Mouse (Mus musculus): ENCODE results near the gene Ppp2r5e.
"Not testable (repeated sequence)": the region's sequence is repeated elsewhere in the genome, so short reads cannot be mapped to it uniquely, and the experiment has no call there.

The Ppp2r5e gene

GRCm38 (mm10) chr12:75494643-75495042 is 101.4 kb downstream of the Ppp2r5e start:
- intact Hi-C loops (cut with DNase I) = no loop called here

GRCm38 (mm10) chr12:75492549-75493327 is 103.3 kb downstream of the Ppp2r5e start:
- intact Hi-C loops (cut with DNase I) = no loop called here

- intact Hi-C loops (cut with DNase I) = not testable (repeated sequence)
These were observed 103.9 kb downstream of the Ppp2r5e start for GRCm38 (mm10) chr12:75492148-75492547.

GRCm38 (mm10) chr12:75487500-75487899 is 108.5 kb downstream of the Ppp2r5e start:
- intact Hi-C loops (cut with DNase I) = no loop called here

- intact Hi-C loops (cut with DNase I) = no loop called here
These were observed 109.3 kb downstream of the Ppp2r5e start for GRCm38 (mm10) chr12:75486568-75487286.

- intact Hi-C loops (cut with DNase I) = no loop called here
These were observed 113.3 kb downstream of the Ppp2r5e start for GRCm38 (mm10) chr12:75482781-75483180.

- intact Hi-C loops (cut with DNase I) = no loop called here
These were observed 114.0 kb downstream of the Ppp2r5e start for GRCm38 (mm10) chr12:75482015-75482414.

- intact Hi-C loops (cut with DNase I) = no loop called here
These were observed 116.0 kb downstream of the Ppp2r5e start for GRCm38 (mm10) chr12:75480031-75480430.

GRCm38 (mm10) chr12:75479375-75479898 is 116.6 kb downstream of the Ppp2r5e start:
- intact Hi-C loops (cut with DNase I) = no loop called here

- intact Hi-C loops (cut with DNase I) = no loop called here
These were observed 117.4 kb downstream of the Ppp2r5e start for GRCm38 (mm10) chr12:75478596-75478995.

GRCm38 (mm10) chr12:75478117-75478516 is 117.9 kb downstream of the Ppp2r5e start:
- intact Hi-C loops (cut with DNase I) = no loop called here

GRCm38 (mm10) chr12:75473021-75473420 is 123.0 kb downstream of the Ppp2r5e start:
- intact Hi-C loops (cut with DNase I) = no loop called here

- intact Hi-C loops (cut with DNase I) = no loop called here
These were observed 123.9 kb downstream of the Ppp2r5e start for GRCm38 (mm10) chr12:75472107-75472506.

GRCm38 (mm10) chr12:75467814-75468213 is 128.2 kb downstream of the Ppp2r5e start:
- intact Hi-C loops (cut with DNase I) = loop anchor here (5.0 kb wide), 2 partner anchors 129 to 309 kb away; partner anchors contain the start of gene Ppp2r5e

GRCm38 (mm10) chr12:75467127-75467526 is 128.9 kb downstream of the Ppp2r5e start:
- intact Hi-C loops (cut with DNase I) = loop anchor here (5.0 kb wide), 2 partner anchors 130 to 310 kb away; partner anchors contain the start of gene Ppp2r5e

- intact Hi-C loops (cut with DNase I) = loop anchor here (5.0 kb wide), 2 partner anchors 131 to 311 kb away; partner anchors contain the start of gene Ppp2r5e
These were observed 129.8 kb downstream of the Ppp2r5e start for GRCm38 (mm10) chr12:75466206-75466605.

- intact Hi-C loops (cut with DNase I) = loop anchor here (5.0 kb wide), 1 partner anchor 183 kb away; no protein-coding TSS in a partner anchor
These were observed 131.9 kb downstream of the Ppp2r5e start for GRCm38 (mm10) chr12:75464016-75464769.

GRCm38 (mm10) chr12:75460561-75460960 is 135.5 kb downstream of the Ppp2r5e start:
- intact Hi-C loops (cut with DNase I) = loop anchor here (5.0 kb wide), 1 partner anchor 187 kb away; no protein-coding TSS in a partner anchor

- intact Hi-C loops (cut with DNase I) = loop anchor here (5.0 kb wide), 1 partner anchor 188 kb away; no protein-coding TSS in a partner anchor
These were observed 136.4 kb downstream of the Ppp2r5e start for GRCm38 (mm10) chr12:75459656-75460055.

- intact Hi-C loops (cut with DNase I) = no loop called here
These were observed 142.6 kb downstream of the Ppp2r5e start for GRCm38 (mm10) chr12:75453441-75453840.

- intact Hi-C loops (cut with DNase I) = no loop called here
These were observed 143.0 kb downstream of the Ppp2r5e start for GRCm38 (mm10) chr12:75453027-75453426.
